Mouse (Mus musculus) lung, adult 10 weeks (tissue): Measurements from ENCODE around the gene Dusp22. TPM values are rescaled to one million over a fixed set of nuclear protein-coding genes. Genes with fewer than 3 reads are reported as not detected.

Source experiments
- polyA plus RNA-seq: library from polyadenylated mRNA; stranded (reverse); fragments of 350-450 nt; fragmentation: Illumina TruSeq; extraction: RNeasy Lipid Tissue Mini Kit (QIAGEN cat#74804); gene quantifications from one replicate; pipeline ENCODE4 v1.2.3, GENCODE M21; 2014; ENCODE audit warnings: low read depth, low replicate concordance; ENCODE audit not compliant: insufficient read depth

The Dusp22 gene
- 18.0 TPM for polyA plus RNA-seq

GRCm38 (mm10) chr13:30659613-30660505, at the start of gene Dusp22:
Dusp22 (plus strand) TSS chr13:30659999.

GRCm38 (mm10) chr13:30749021-30749556, 89.3 kb downstream of the Dusp22 start, which contains the start of gene Irf4:
Irf4 (plus strand) TSS chr13:30749226.

Other genes starting within 250 kb of the Dusp22 start
- 100 TPM for gene Uqcrfs1, start 114.6 kb upstream of the Dusp22 start, polyA plus RNA-seq
- 2.5 TPM for gene Irf4, start 89.2 kb downstream of the Dusp22 start, polyA plus RNA-seq